Mouse (Mus musculus) forebrain, postnatal 0 days (tissue): ENCODE results near the gene Fabp2. TPM values are rescaled to one million over a fixed set of nuclear protein-coding genes. Genes with fewer than 3 reads are reported as not detected.
A peak's percentile ranks its signal among the peaks of the same experiment; 100 is the strongest.

Experiments
- ATAC-seq: fragments of 200-750 bp; cut with Nextera tagmentation; 2 replicates; pipeline ENCODE4 v1.8.0; 2017; ENCODE audit warnings: mild to moderate bottlenecking, moderate library complexity
- DNase-seq: peaks from one replicate; pipeline ENCODE4 v3.0.0-alpha.2; 2015
- H3K27ac ChIP-seq: fragments of 300-500 bp; sonication (generic); 2 replicates; pipeline ENCODE4 v1.5.1; 2014; ENCODE audit warnings: low read depth, mild to moderate bottlenecking, antibody characterized with exemption, low read length, moderate library complexity, mixed read lengths
- H3K27me3 ChIP-seq: fragments of 300-500 bp; sonication (generic); 2 replicates; pipeline ENCODE4 v1.6.1; 2014; ENCODE audit warnings: mild to moderate bottlenecking, low read length, mixed read lengths; ENCODE audit not compliant: insufficient read depth
- H3K36me3 ChIP-seq: fragments of 300-500 bp; sonication (generic); 2 replicates; pipeline ENCODE4 v1.6.1; 2014; ENCODE audit warnings: mild to moderate bottlenecking, moderate library complexity; ENCODE audit not compliant: insufficient read depth
- H3K4me1 ChIP-seq: fragments of 300-500 bp; sonication (generic); 2 replicates; pipeline ENCODE4 v1.6.1; 2014; ENCODE audit warnings: antibody characterized with exemption; ENCODE audit not compliant: insufficient read depth
- H3K4me2 ChIP-seq: fragments of 300-500 bp; sonication (generic); 2 replicates; pipeline ENCODE4 v1.6.1; 2014; ENCODE audit warnings: low read depth, mild to moderate bottlenecking, moderate library complexity
- H3K4me3 ChIP-seq: fragments of 300-500 bp; sonication (generic); 2 replicates; pipeline ENCODE4 v1.5.1; 2014; ENCODE audit warnings: low read depth, low read length, mixed read lengths
- H3K9ac ChIP-seq: fragments of 300-500 bp; sonication (generic); 2 replicates; pipeline ENCODE4 v1.6.1; 2014; ENCODE audit warnings: mild to moderate bottlenecking
- H3K9me3 ChIP-seq: fragments of 300-500 bp; sonication (generic); 2 replicates; pipeline ENCODE4 v1.6.1; 2016; ENCODE audit warnings: low read length
- CTCF ChIP-seq: sonication (generic); IDR thresholded peaks from 2 replicates; pipeline ENCODE4 v1.5.1; 2016; ENCODE audit warnings: antibody characterized with exemption, control low read depth, low read depth
- WGBS: fragments of 180-500 bp; shearing (Covaris S2); extraction: QIAGEN DNeasy Blood & Tissue Kit; methylation state at CpG from one replicate; pipeline ENCODE4 v1.1.7; 2014; 5-methylcytosine and 5-hydroxymethylcytosine counted together
- polyA plus RNA-seq: library from polyadenylated mRNA; unstranded; fragments of >200 nt; fragmentation: Nextera tagmentation; extraction: Ambion mirVana; gene quantifications from 2 replicates; pipeline ENCODE4 v1.2.1, GENCODE M21; 2015
- total RNA-seq: library from RNA; depleted of rRNA; stranded (reverse); fragments of >200 nt; gene quantifications from 2 replicates; pipeline ENCODE4 v1.2.3, GENCODE M21; 2014; rRNA removed

Fabp2 gene
- total RNA-seq, result not detected in 2 replicates
- not detected in 2 replicates for polyA plus RNA-seq

DNA sequence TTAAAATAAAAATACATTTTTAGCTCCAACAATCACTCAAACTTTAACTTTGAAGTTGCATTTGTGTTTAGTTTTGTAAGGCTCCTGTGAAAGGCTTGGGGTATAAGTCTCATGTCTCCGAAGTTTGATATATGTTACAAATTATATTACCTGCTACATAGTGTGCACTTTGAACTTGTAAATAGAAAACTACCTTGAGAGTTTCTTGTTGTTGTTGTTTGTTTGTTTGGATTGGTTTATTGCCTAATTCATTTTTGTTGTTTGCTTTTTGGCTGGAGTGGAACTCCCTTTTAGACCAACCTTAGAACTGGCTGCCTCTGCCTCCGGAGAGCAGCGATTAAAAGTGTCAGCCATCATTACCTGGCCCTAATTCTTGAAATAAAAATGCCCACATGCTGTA lies at the start of gene Fabp2:
Fabp2 (plus strand) TSS at position 301 of the 400 bp plus-strand sequence.
- no peaks in the 10 kb centered on the region for H3K9me3 ChIP-seq
- H3K27me3 ChIP-seq, result no peaks in the 10 kb centered on the region
- ATAC-seq (no peak), DNase-seq (no peak)
- H3K9ac ChIP-seq, result no peak within 1 kb of the TSS
- H3K4me2 ChIP-seq, result no peak within 1 kb of the TSS
- H3K27ac ChIP-seq, result no peak within 1 kb of the TSS
- WGBS, result 94% methylated on average over 3 of the region's 3 CpGs
- no peaks in the 10 kb centered on the region for H3K36me3 ChIP-seq
- TF ChIP-seq CTCF, result no peak
- H3K4me3 ChIP-seq, result no peak within 1 kb of the TSS
- no peaks in the 10 kb centered on the region for H3K4me1 ChIP-seq

GRCm38 (mm10) chr3:122848410-122849034 lies 46.4 kb upstream of the Fabp2 start:
- DNase-seq (no peak), ATAC-seq (no peak)
- H3K4me2 ChIP-seq, result no peak overlapping the region
- 86% methylated on average over 5 of the region's 5 CpGs for WGBS
- no peak overlapping the region for H3K27ac ChIP-seq
- H3K9me3 ChIP-seq, result peaks cover 8% of the 10 kb centered on the region; the same call in 1 of the 2 replicates
- peaks cover 6% of the 10 kb centered on the region; the same call in 1 of the 2 replicates for H3K36me3 ChIP-seq
- TF ChIP-seq CTCF, result no peak
- H3K27me3 ChIP-seq, result no peaks in the 10 kb centered on the region
- no peak overlapping the region for H3K9ac ChIP-seq
- no peaks in the 10 kb centered on the region for H3K4me1 ChIP-seq
- H3K4me3 ChIP-seq, result no peak overlapping the region

GRCm38 (mm10) chr3:122855149-122855548 lies 39.7 kb upstream of the Fabp2 start:
- no peaks in the 10 kb centered on the region for H3K27me3 ChIP-seq
- DNase-seq, result no peak
- 51% methylated on average over 11 of the region's 11 CpGs for WGBS

GRCm38 (mm10) chr3:122859829-122860228 lies 35.0 kb upstream of the Fabp2 start:
- peak; percentile 9 for DNase-seq
- ATAC-seq, result no peak
- no peaks in the 10 kb centered on the region for H3K36me3 ChIP-seq
- H3K4me1 ChIP-seq, result no peaks in the 10 kb centered on the region
- H3K4me2 ChIP-seq, result no peak overlapping the region
- H3K27ac ChIP-seq, result no peak overlapping the region
- TF ChIP-seq CTCF, result no peak
- 78% methylated on average over 2 of the region's 2 CpGs for WGBS
- no peak overlapping the region for H3K9ac ChIP-seq
- H3K27me3 ChIP-seq, result no peaks in the 10 kb centered on the region
- no peaks in the 10 kb centered on the region for H3K9me3 ChIP-seq
- no peak overlapping the region for H3K4me3 ChIP-seq

More at GRCm38 (mm10) chr3:122855149-122855548, 39.7 kb upstream of the Fabp2 start:
- Histone ChIP-seq H3K9me3 (no peaks in the 10 kb centered on the region), H3K4me3 (no peak overlapping the region), H3K36me3 (no peaks in the 10 kb centered on the region), H3K4me2 (no peak overlapping the region), H3K9ac (no peak overlapping the region), H3K27ac (no peak overlapping the region), H3K4me1 (no peaks in the 10 kb centered on the region)
- ATAC-seq, result no peak
- TF ChIP-seq CTCF, result no peak

DNA sequence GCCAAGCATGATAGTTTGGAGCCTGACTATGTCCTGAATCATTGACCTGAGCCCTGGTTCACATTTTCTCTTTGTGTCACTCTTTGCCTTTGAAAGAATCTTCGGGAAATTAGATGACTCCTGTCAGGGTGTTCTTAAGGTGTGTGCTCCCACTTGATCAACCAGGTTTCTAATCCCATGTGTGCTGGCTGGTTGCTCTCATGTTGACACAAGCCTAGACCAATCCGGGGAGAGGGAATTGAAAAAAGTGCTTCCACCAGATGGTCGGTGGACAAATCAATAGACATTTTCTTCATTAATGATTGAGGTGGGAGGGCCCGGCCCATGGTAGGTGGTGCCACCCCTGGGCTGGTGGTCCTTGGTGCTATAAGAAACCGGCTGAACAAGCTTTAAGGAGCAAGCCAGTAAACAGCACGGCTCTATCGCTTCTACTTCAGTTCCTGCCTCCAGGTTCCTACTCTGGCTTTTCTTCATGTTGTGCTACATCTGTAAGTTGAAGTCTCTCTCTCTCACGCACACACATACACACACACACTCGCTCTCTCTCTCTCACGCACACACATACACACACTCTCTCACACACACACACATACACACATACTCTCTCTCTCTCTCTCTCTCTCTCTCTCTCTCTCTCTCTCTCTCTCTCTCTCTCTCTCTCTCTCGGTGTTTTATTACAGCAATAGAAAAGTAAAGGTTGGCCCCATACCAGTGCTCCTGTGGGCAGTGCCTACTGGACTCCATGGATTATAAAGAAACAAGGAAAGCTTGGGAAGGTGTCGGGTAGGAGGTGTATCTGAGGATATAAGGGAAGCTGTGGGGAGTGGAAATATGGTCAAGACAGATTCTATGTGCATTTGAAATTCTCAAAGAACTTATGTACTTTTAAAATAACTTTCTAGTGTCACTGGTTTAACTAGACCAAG lies 34.0 kb upstream of the Fabp2 start:
- no peak for TF ChIP-seq CTCF
- Histone ChIP-seq H3K9me3 (no peaks in the 10 kb centered on the region), H3K4me2 (no peak overlapping the region), H3K4me1 (no peaks in the 10 kb centered on the region), H3K36me3 (no peaks in the 10 kb centered on the region), H3K27me3 (no peaks in the 10 kb centered on the region), H3K4me3 (no peak overlapping the region), H3K27ac (no peak overlapping the region), H3K9ac (no peak overlapping the region)
- ATAC-seq, result no peak
- DNase-seq, result no peak
- WGBS, result 88% methylated on average over 12 of the region's 12 CpGs

GRCm38 (mm10) chr3:122865092-122865491 lies 29.8 kb upstream of the Fabp2 start:
- Histone ChIP-seq H3K4me1 (no peaks in the 10 kb centered on the region), H3K4me2 (no peak overlapping the region), H3K4me3 (no peak overlapping the region), H3K27me3 (no peaks in the 10 kb centered on the region), H3K9me3 (no peaks in the 10 kb centered on the region), H3K9ac (no peak overlapping the region), H3K27ac (no peak overlapping the region), H3K36me3 (no peaks in the 10 kb centered on the region)
- 76% methylated on average over 4 of the region's 4 CpGs for WGBS
- DNase-seq (no peak), ATAC-seq (no peak)
- no peak for TF ChIP-seq CTCF

GRCm38 (mm10) chr3:122868270-122868669 lies 26.6 kb upstream of the Fabp2 start:
- Histone ChIP-seq H3K9ac (no peak overlapping the region), H3K4me1 (no peaks in the 10 kb centered on the region), H3K9me3 (no peaks in the 10 kb centered on the region), H3K4me3 (no peak overlapping the region), H3K27me3 (no peaks in the 10 kb centered on the region), H3K27ac (no peak overlapping the region), H3K36me3 (no peaks in the 10 kb centered on the region), H3K4me2 (no peak overlapping the region)
- DNase-seq (no peak), ATAC-seq (no peak)
- no peak for TF ChIP-seq CTCF
- WGBS, result 97% methylated on average over 1 of the region's 1 CpGs
